Mouse (Mus musculus): Measurements from ENCODE around the gene Sh3d21. TPM values are rescaled to one million over a fixed set of nuclear protein-coding genes. Genes with fewer than 3 reads are reported as not detected.

Gene Sh3d21
- polyA plus RNA-seq, 1 experiment from 2014 or later, result 10.3 TPM

GRCm38 (mm10) chr4:126105131-126105783 is 58.0 kb downstream of the Sh3d21 start:
- no peak for ATAC-seq (ENCODE audit: insufficient number of reproducible peaks, insufficient read depth, low FRiP score, low TSS enrichment, low read depth)
- peak overlapping the region; percentile 87; the same call in 1 of the 2 replicates for H3K9ac ChIP-seq
- H3K4me3 ChIP-seq, result peak overlapping the region; percentile 87
- peak overlapping the region; percentile 96 for H3K4me2 ChIP-seq
- H3K4me1 ChIP-seq, result peaks cover 40% of the 10 kb centered on the region
- no peak overlapping the region for H3K27ac ChIP-seq
- no peaks in the 10 kb centered on the region for H3K27me3 ChIP-seq
- H3K9me3 ChIP-seq, result no peaks in the 10 kb centered on the region
- 55% methylated on average over 7 of the region's 7 CpGs for WGBS
- H3K36me3 ChIP-seq, result no peaks in the 10 kb centered on the region

GRCm38 (mm10) chr4:126104261-126105075 is 58.8 kb downstream of the Sh3d21 start:
- H3K4me2 ChIP-seq, result peak overlapping the region; percentile 96
- WGBS, result 3% methylated on average over 34 of the region's 34 CpGs

GRCm38 (mm10) chr4:126103590-126104068 is 59.7 kb downstream of the Sh3d21 start, which contains the start of gene Stk40:
Gene Stk40 (plus strand): TSS chr4:126103957.
- peak; percentile 93 for ATAC-seq (ENCODE audit: insufficient number of reproducible peaks, insufficient read depth, low FRiP score, low TSS enrichment, low read depth)

More at GRCm38 (mm10) chr4:126104261-126105075, 58.8 kb downstream of the Sh3d21 start:
- H3K27me3 ChIP-seq, result no peaks in the 10 kb centered on the region
- H3K9ac ChIP-seq, result peak overlapping the region; percentile 87
- H3K9me3 ChIP-seq, result no peaks in the 10 kb centered on the region
- H3K36me3 ChIP-seq, result no peaks in the 10 kb centered on the region
- 0 out of 2 replicates have a peak, but pooled peaks have one; percentile 5 for ATAC-seq (ENCODE audit: insufficient number of reproducible peaks, insufficient read depth, low FRiP score, low TSS enrichment, low read depth)
- peak overlapping the region; percentile 87 for H3K4me3 ChIP-seq
- peaks cover 32% of the 10 kb centered on the region for H3K4me1 ChIP-seq
- H3K27ac ChIP-seq, result peak overlapping the region; percentile 68; the same call in 1 of the 2 replicates

GRCm38 (mm10) chr4:126103057-126103581 is 60.2 kb downstream of the Sh3d21 start:
- no peaks in the 10 kb centered on the region for H3K9me3 ChIP-seq
- ATAC-seq (ENCODE audit: insufficient number of reproducible peaks, insufficient read depth, low FRiP score, low TSS enrichment, low read depth), result no peak
- H3K27ac ChIP-seq, result peak overlapping the region; percentile 86
- no peaks in the 10 kb centered on the region for H3K27me3 ChIP-seq
- H3K4me1 ChIP-seq, result peaks cover 32% of the 10 kb centered on the region
- peak overlapping the region; percentile 64 for H3K9ac ChIP-seq
- H3K36me3 ChIP-seq, result 0 out of 2 replicates have a peak, but pooled peaks cover 10% of the 10 kb centered on the region
- H3K4me3 ChIP-seq, result peak overlapping the region; percentile 87
- peak overlapping the region; percentile 96 for H3K4me2 ChIP-seq
- WGBS, result 2% methylated on average over 15 of the region's 15 CpGs

More at GRCm38 (mm10) chr4:126103590-126104068, 59.7 kb downstream of the Sh3d21 start, which contains the start of gene Stk40:
- 0 out of 2 replicates have a peak, but pooled peaks cover 5% of the 10 kb centered on the region for H3K36me3 ChIP-seq
- 1% methylated on average over 34 of the region's 34 CpGs for WGBS
- peaks cover 32% of the 10 kb centered on the region for H3K4me1 ChIP-seq
- peak within 1 kb of the TSS; percentile 96 for H3K4me2 ChIP-seq
- peak within 1 kb of the TSS; percentile 87 for H3K9ac ChIP-seq
- H3K4me3 ChIP-seq, result peak within 1 kb of the TSS; percentile 87
- no peaks in the 10 kb centered on the region for H3K27me3 ChIP-seq
- H3K9me3 ChIP-seq, result no peaks in the 10 kb centered on the region
- peak within 1 kb of the TSS; percentile 86 for H3K27ac ChIP-seq

- Histone ChIP-seq H3K4me1 (peaks cover 29% of the 10 kb centered on the region), H3K27me3 (no peaks in the 10 kb centered on the region), H3K4me3 (no peak overlapping the region; the same call in 1 of the 2 replicates), H3K36me3 (0 out of 2 replicates have a peak, but pooled peaks cover 14% of the 10 kb centered on the region), H3K9ac (no peak overlapping the region), H3K9me3 (no peaks in the 10 kb centered on the region), H3K4me2 (peak overlapping the region; percentile 96), H3K27ac (peak overlapping the region; percentile 86)
- ATAC-seq (ENCODE audit: insufficient number of reproducible peaks, insufficient read depth, low FRiP score, low TSS enrichment, low read depth), result no peak
- 57% methylated on average over 7 of the region's 7 CpGs for WGBS
These were observed 61.0 kb downstream of the Sh3d21 start for GRCm38 (mm10) chr4:126102061-126102841.

- WGBS, result 79% methylated on average over 3 of the region's 3 CpGs
- Histone ChIP-seq H3K9ac (no peak overlapping the region), H3K9me3 (no peaks in the 10 kb centered on the region), H3K4me3 (no peak overlapping the region), H3K4me1 (peaks cover 28% of the 10 kb centered on the region), H3K4me2 (no peak overlapping the region), H3K27me3 (no peaks in the 10 kb centered on the region), H3K27ac (no peak overlapping the region), H3K36me3 (0 out of 2 replicates have a peak, but pooled peaks cover 14% of the 10 kb centered on the region)
- ATAC-seq (ENCODE audit: insufficient number of reproducible peaks, insufficient read depth, low FRiP score, low TSS enrichment, low read depth), result no peak
These were observed 62.5 kb downstream of the Sh3d21 start for GRCm38 (mm10) chr4:126100764-126101163.

Other genes with a start within 250 kb of the Sh3d21 start
- 0.62 and 0.69 TPM in 2 replicates for gene Csf3r, start 138.9 kb downstream of the Sh3d21 start, polyA plus RNA-seq (2015; fragmentation: Nextera tagmentation; extraction: Ambion mirVana)
- 154 and 162 TPM in 2 replicates for gene Mrps15, start 116.6 kb downstream of the Sh3d21 start, polyA plus RNA-seq (2015; fragmentation: Nextera tagmentation; extraction: Ambion mirVana)
- gene Oscp1, start 104.9 kb downstream of the Sh3d21 start, polyA plus RNA-seq (2015; fragmentation: Nextera tagmentation; extraction: Ambion mirVana), result 19.2 and 22.2 TPM in 2 replicates
- gene Lsm10, start 66.9 kb downstream of the Sh3d21 start, polyA plus RNA-seq (2015; fragmentation: Nextera tagmentation; extraction: Ambion mirVana), result 46.7 and 50.3 TPM in 2 replicates
- gene Stk40, start 59.5 kb downstream of the Sh3d21 start, polyA plus RNA-seq (2015; fragmentation: Nextera tagmentation; extraction: Ambion mirVana), result 34.9 and 36.6 TPM in 2 replicates
- 70.2 and 78.2 TPM in 2 replicates for gene Eva1b, start 15.7 kb downstream of the Sh3d21 start, polyA plus RNA-seq (2015; fragmentation: Nextera tagmentation; extraction: Ambion mirVana)
- gene Thrap3, start 39.3 kb upstream of the Sh3d21 start, polyA plus RNA-seq (2015; fragmentation: Nextera tagmentation; extraction: Ambion mirVana), result 248 and 262 TPM in 2 replicates
- 48.8 and 57.0 TPM in 2 replicates for gene Map7d1, start 92.9 kb upstream of the Sh3d21 start, polyA plus RNA-seq (2015; fragmentation: Nextera tagmentation; extraction: Ambion mirVana)
- 122 and 126 TPM in 2 replicates for gene Trappc3, start 98.8 kb upstream of the Sh3d21 start, polyA plus RNA-seq (2015; fragmentation: Nextera tagmentation; extraction: Ambion mirVana)
- 33.9 and 43.4 TPM in 2 replicates for gene Col8a2, start 123.3 kb upstream of the Sh3d21 start, polyA plus RNA-seq (2015; fragmentation: Nextera tagmentation; extraction: Ambion mirVana)
- 94.3 and 97.5 TPM in 2 replicates for gene Adprhl2, start 158.2 kb upstream of the Sh3d21 start, polyA plus RNA-seq (2015; fragmentation: Nextera tagmentation; extraction: Ambion mirVana)
- gene Tekt2, start 162.2 kb upstream of the Sh3d21 start, polyA plus RNA-seq (2015; fragmentation: Nextera tagmentation; extraction: Ambion mirVana), result 18.5 and 22.0 TPM in 2 replicates